Mouse (Mus musculus) kidney, embryonic 14.5 days (tissue): ENCODE measurements around the gene Ttc8. TPM values are rescaled to one million over a fixed set of nuclear protein-coding genes. Genes with fewer than 3 reads are reported as not detected.

Source experiments
- ATAC-seq: fragments of 200-750 bp; cut with Nextera tagmentation; 2 replicates; pipeline ENCODE4 v1.8.0; 2017; ENCODE audit warnings: moderate number of reproducible peaks, mild to moderate bottlenecking, moderate TSS enrichment, moderate library complexity; ENCODE audit not compliant: low FRiP score, low TSS enrichment
- H3K27ac ChIP-seq: fragments of 300-500 bp; sonication (generic); 2 replicates; pipeline ENCODE4 v1.5.1; 2014; ENCODE audit warnings: low read depth, mild to moderate bottlenecking, low read length, moderate library complexity, mixed read lengths
- H3K27me3 ChIP-seq: fragments of 300-500 bp; sonication (generic); 2 replicates; pipeline ENCODE4 v1.6.1; 2014; ENCODE audit warnings: mild to moderate bottlenecking, low read length; ENCODE audit not compliant: control insufficient read depth, insufficient read depth
- H3K36me3 ChIP-seq: fragments of 300-500 bp; sonication (generic); 2 replicates; pipeline ENCODE4 v1.6.1; 2014; ENCODE audit warnings: low read length, mixed read lengths; ENCODE audit not compliant: control insufficient read depth, insufficient read depth
- H3K4me1 ChIP-seq: fragments of 300-500 bp; sonication (generic); 2 replicates; pipeline ENCODE4 v1.6.1; 2014; ENCODE audit warnings: low read length, mixed read lengths; ENCODE audit not compliant: control insufficient read depth, insufficient read depth
- H3K4me2 ChIP-seq: fragments of 300-500 bp; sonication (generic); replicated peaks from 2 replicates; pipeline ENCODE4 v1.6.1; 2014; ENCODE audit warnings: low read depth, mild to moderate bottlenecking, low read length
- H3K4me3 ChIP-seq: fragments of 300-500 bp; sonication (generic); 2 replicates; pipeline ENCODE4 v1.5.1; 2014; ENCODE audit warnings: mild to moderate bottlenecking, low read length
- H3K9ac ChIP-seq: fragments of 300-500 bp; sonication (generic); 2 replicates; pipeline ENCODE4 v1.6.1; 2014; ENCODE audit warnings: low read depth, mild to moderate bottlenecking, low read length, moderate library complexity
- H3K9me3 ChIP-seq: fragments of 300-500 bp; sonication (generic); 2 replicates; pipeline ENCODE4 v1.6.1; 2016; ENCODE audit warnings: low read length; ENCODE audit not compliant: control insufficient read depth
- WGBS: fragments of 180-500 bp; shearing (Covaris S2); extraction: QIAGEN DNeasy Blood & Tissue Kit; methylation state at CpG from one replicate; pipeline ENCODE4 v1.1.7; 2014; 5-methylcytosine and 5-hydroxymethylcytosine counted together
- polyA plus RNA-seq: library from polyadenylated mRNA; unstranded; fragments of >200 nt; fragmentation: Nextera tagmentation; extraction: Ambion mirVana; gene quantifications from 2 replicates; pipeline ENCODE4 v1.2.1, GENCODE M21; 2014

Gene Ttc8
- polyA plus RNA-seq, 1 experiment from 2014 or later, result 35.9 TPM

DNA sequence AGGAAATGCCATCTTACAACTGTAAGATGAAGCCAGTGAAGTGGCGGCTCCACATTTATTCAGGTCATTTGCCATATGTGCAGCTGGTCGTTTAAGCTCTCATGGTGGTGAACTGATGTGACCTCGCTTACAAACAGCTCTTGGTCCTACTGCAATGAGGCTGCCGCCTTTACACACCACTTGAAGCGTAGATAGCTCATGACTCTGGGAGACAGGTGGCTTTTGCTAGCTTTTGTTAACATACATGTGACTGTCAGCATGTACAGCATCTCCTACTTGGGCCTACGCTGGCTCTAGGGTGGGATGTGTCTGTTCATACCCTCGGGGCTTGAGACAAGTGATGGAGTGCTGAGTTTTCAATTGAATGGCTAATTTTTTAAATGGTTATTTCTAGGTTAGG, 40.6 kb downstream of the Ttc8 start:
- H3K9ac ChIP-seq, result no peak overlapping the region
- WGBS, result 76% methylated on average over 7 of the region's 7 CpGs
- no peaks in the 10 kb centered on the region for H3K4me1 ChIP-seq
- no peak overlapping the region for H3K4me2 ChIP-seq
- H3K4me3 ChIP-seq, result no peak overlapping the region
- H3K27ac ChIP-seq, result no peak overlapping the region
- H3K27me3 ChIP-seq, result no peaks in the 10 kb centered on the region
- no peak for ATAC-seq
- no peaks in the 10 kb centered on the region for H3K9me3 ChIP-seq
- H3K36me3 ChIP-seq, result no peaks in the 10 kb centered on the region

DNA sequence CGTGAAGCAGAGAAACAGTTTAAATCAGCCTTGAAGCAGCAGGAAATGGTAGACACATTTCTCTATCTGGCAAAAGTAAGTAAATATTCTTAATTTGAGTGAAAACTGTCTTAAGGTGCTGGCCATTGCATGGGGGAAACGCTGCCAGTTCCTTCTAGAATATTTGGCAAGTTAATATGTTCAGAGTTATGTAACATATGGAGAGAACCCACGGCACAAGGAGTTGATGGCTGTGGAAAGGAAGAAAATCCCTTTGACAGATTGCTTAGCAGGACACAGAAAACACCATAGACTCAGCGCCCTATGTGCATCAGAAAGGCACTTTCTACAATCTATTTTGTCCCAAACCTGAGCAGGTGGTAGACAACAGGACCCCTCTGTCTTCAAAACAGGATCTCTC, 41.0 kb downstream of the Ttc8 start:
- Histone ChIP-seq H3K4me2 (no peak overlapping the region), H3K9ac (no peak overlapping the region), H3K36me3 (no peaks in the 10 kb centered on the region), H3K27ac (no peak overlapping the region), H3K4me3 (no peak overlapping the region), H3K9me3 (no peaks in the 10 kb centered on the region), H3K27me3 (no peaks in the 10 kb centered on the region), H3K4me1 (no peaks in the 10 kb centered on the region)
- ATAC-seq, result no peak
- 90% methylated on average over 4 of the region's 4 CpGs for WGBS

DNA sequence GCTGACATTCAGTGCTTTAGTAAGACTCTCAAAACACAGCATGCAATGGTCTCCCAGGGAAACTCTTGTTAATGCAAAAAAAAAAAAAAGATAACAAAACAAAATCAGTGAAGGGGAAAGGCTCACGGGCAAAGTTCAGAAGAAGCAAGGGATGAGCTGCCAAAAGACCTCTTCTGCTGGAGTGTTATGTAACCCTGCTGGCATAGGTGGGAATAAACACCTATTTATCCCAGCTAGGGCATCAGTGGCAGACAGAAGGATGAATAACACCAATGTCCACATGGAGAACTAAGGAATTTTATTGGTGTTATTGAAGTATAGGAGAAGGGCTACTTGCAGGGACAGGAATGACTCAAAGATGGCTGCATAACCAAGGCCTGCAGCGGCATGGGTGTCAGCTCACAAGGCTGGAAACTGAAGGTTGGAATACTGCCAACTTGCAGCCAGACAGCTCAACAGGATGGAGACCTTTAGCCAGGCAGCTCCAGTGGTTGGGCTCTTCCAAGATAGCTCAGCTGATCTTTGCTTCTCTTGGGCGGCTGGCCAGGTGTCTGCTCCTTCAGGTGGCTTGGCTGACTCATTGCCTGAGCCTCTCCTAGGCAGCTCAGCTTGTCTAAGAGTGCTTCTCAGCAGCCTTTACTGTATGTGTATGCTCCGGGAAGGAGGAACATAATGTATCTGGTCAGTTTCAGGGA, 45.2 kb downstream of the Ttc8 start:
- H3K9ac ChIP-seq, result no peak overlapping the region
- no peaks in the 10 kb centered on the region for H3K4me1 ChIP-seq
- no peaks in the 10 kb centered on the region for H3K9me3 ChIP-seq
- H3K27me3 ChIP-seq, result no peaks in the 10 kb centered on the region
- WGBS, result 73% methylated on average over 4 of the region's 4 CpGs
- no peak for ATAC-seq
- no peak overlapping the region for H3K4me2 ChIP-seq
- H3K36me3 ChIP-seq, result no peaks in the 10 kb centered on the region
- no peak overlapping the region for H3K27ac ChIP-seq
- H3K4me3 ChIP-seq, result no peak overlapping the region

DNA sequence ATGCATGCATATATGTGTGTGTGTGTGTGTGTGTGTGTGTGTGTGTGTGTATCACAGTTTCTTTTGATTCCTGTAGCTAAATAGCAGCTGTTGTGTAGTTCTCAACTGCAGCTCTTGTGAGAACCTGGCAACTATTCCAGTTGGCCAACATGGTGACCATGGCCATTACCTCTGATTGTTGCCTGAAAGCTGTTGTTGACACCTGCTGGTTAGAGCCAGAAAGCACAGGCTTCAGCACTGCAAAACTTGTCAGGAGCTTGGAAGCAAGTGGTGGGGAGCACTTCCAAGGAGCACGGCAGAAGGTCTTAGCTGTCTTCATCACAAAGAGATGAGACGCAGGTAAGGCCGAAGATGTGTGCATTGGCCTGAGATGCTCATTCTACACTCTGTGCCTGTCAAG, 51.9 kb downstream of the Ttc8 start:
- H3K4me1 ChIP-seq, result no peaks in the 10 kb centered on the region
- no peak overlapping the region for H3K27ac ChIP-seq
- ATAC-seq, result no peak
- no peak overlapping the region for H3K4me3 ChIP-seq
- H3K4me2 ChIP-seq, result no peak overlapping the region
- WGBS, result 99% methylated on average over 3 of the region's 3 CpGs
- H3K36me3 ChIP-seq, result peaks cover 10% of the 10 kb centered on the region; the same call in 1 of the 2 replicates
- no peaks in the 10 kb centered on the region for H3K27me3 ChIP-seq
- no peak overlapping the region for H3K9ac ChIP-seq
- no peaks in the 10 kb centered on the region for H3K9me3 ChIP-seq

DNA sequence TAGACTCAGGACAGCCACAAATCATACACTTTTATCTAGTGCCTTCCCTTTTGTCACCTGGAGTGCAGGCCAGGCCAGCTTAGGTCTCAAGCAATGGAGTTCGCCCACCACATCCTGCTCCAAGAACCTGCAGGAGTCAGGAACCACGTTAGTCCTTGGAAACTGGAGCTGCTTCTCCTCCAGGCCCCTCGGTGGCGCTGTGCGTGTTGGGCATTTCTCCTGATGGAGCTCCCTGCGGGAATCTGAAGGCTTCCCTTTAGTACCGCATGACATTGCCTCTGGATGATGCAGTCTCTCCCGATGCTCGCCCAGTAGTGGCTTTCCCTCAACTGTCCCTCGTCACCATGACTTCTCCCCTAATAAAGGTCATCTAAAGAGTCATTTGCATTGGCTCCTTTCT, 53.1 kb downstream of the Ttc8 start:
- Histone ChIP-seq H3K4me2 (no peak overlapping the region), H3K4me1 (no peaks in the 10 kb centered on the region), H3K27ac (no peak overlapping the region), H3K9me3 (no peaks in the 10 kb centered on the region), H3K9ac (no peak overlapping the region), H3K4me3 (no peak overlapping the region), H3K36me3 (peaks cover 17% of the 10 kb centered on the region; the same call in 1 of the 2 replicates), H3K27me3 (no peaks in the 10 kb centered on the region)
- WGBS, result 89% methylated on average over 10 of the region's 10 CpGs
- ATAC-seq, result no peak

DNA sequence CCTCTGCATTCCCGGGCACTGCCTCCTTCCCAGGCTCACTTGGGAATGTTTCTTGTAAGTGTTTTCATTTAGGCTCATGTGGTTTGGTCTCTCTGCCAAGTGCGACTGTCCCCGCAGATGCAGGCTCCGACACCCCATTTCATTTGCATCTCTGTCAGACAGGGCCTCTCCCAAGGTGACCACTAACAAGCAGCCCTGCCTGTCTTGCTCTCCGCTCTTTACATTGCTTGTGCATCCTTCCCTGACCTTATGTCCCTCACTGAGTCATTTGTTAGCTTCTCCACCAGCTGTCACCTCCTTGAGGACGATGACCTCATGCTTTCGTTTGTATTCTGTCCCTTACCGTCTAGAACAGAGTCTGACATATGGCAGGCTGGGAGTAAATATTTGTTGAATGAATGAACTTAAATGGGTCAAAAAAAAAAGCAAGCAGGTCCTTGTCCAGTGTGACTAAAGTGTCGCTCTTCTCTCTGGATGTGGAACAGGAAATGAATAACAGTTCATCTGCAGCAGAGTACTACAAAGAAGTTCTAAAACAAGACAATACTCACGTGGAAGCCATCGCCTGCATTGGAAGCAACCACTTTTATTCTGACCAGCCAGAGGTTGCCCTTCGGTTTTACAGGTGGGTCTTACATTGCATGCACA, 53.9 kb downstream of the Ttc8 start:
- Histone ChIP-seq H3K27ac (no peak overlapping the region), H3K4me3 (no peak overlapping the region), H3K4me2 (no peak overlapping the region), H3K27me3 (no peaks in the 10 kb centered on the region), H3K36me3 (peaks cover 18% of the 10 kb centered on the region; the same call in 1 of the 2 replicates), H3K9me3 (no peaks in the 10 kb centered on the region), H3K9ac (no peak overlapping the region), H3K4me1 (no peaks in the 10 kb centered on the region)
- ATAC-seq, result no peak
- 74% methylated on average over 12 of the region's 12 CpGs for WGBS

DNA sequence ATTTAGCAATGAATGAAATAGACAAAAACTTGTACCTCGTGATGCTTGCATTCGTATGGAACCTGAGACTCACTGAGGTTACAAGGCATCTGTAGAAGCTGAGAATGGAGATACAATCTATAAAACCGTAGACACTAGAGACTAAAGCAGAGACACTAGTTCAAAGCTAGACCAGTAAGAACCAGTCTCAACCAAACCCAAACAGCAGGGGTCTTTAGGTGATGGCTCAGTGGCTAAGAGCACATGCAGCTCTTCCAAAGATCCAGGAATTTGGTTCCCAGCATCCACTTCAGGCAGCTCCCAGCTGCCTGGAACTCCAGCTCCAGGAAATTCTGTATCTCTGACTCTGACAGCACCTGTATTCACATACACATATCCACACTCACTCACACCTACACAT, 60.7 kb downstream of the Ttc8 start:
- WGBS, result 90% methylated on average over 3 of the region's 3 CpGs
- Histone ChIP-seq H3K4me3 (no peak overlapping the region), H3K4me1 (no peaks in the 10 kb centered on the region), H3K4me2 (no peak overlapping the region), H3K36me3 (peaks cover 19% of the 10 kb centered on the region; the same call in 1 of the 2 replicates), H3K27me3 (no peaks in the 10 kb centered on the region), H3K9me3 (no peaks in the 10 kb centered on the region), H3K27ac (no peak overlapping the region), H3K9ac (no peak overlapping the region)
- ATAC-seq, result no peak

DNA sequence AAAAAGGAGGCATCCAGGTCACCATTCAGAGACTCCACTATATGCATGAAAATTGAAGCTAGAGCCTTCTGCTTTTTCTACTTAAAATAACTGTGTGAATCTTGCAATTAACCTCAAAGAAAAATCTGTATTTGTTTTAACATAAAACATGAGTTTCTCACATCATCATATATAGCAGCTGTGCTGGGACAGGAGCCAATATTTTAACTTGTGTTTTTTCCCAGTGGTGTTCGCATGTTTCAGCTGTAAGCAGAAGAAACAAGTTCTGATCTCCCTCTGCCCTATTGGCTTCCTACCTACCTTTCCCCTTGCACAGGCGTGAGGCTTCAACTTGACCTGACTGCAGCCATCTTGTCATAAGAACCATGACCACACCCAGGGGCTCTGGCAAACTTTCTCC, 64.4 kb downstream of the Ttc8 start:
- H3K27me3 ChIP-seq, result no peaks in the 10 kb centered on the region
- ATAC-seq, result no peak
- 0 out of 2 replicates have a peak, but pooled peaks cover 3% of the 10 kb centered on the region for H3K36me3 ChIP-seq
- no peak overlapping the region for H3K27ac ChIP-seq
- H3K4me1 ChIP-seq, result no peaks in the 10 kb centered on the region
- no peak overlapping the region for H3K4me3 ChIP-seq
- no peak overlapping the region for H3K9ac ChIP-seq
- 88% methylated on average over 2 of the region's 2 CpGs for WGBS
- no peaks in the 10 kb centered on the region for H3K9me3 ChIP-seq
- no peak overlapping the region for H3K4me2 ChIP-seq

DNA sequence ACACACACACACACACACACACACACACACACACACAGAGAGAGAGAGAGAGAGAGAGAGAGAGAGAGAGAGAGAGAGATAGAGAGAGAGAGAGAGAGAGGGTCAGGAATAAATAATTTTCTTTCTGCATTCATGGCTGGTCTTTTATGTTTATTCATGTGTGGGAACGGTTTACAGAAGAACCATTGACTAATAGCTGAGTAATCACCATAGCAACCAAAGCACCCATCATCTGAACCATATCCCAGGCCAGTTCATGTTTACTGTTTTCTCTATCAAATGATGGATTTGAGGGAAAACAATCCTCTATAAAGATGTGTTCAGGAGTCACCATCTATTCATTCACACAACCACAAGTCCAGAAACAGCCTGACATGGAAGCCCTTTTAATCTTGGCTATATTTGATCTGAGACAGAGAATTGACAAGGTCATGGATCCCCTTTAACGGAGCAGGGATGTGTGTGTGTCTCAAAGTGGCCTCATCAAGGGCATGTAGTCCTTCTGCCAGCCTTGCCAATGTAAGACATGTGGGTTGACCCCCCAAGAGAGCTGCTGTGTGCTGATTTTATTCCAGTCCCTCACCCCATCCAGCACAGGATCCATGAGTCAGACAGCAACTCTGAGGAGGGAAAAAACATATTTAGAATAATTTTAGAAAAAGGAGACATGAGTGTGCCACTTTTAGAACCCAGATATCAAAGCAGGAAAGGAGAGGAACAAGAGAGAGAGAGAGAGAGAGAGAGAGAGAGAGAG, 70.9 kb downstream of the Ttc8 start:
- 68% methylated on average over 2 of the region's 2 CpGs for WGBS
- no peak for ATAC-seq
- Histone ChIP-seq H3K9me3 (no peaks in the 10 kb centered on the region), H3K9ac (no peak overlapping the region), H3K27ac (no peak overlapping the region), H3K27me3 (no peaks in the 10 kb centered on the region), H3K4me3 (no peak overlapping the region), H3K36me3 (no peaks in the 10 kb centered on the region), H3K4me2 (no peak overlapping the region), H3K4me1 (no peaks in the 10 kb centered on the region)
